Mouse (Mus musculus) bone marrow, adult 2 months (tissue): Measurements from ENCODE around the gene Sugp2.

Experiments
- CTCF ChIP-seq: fragments of 200-500 bp; IDR thresholded peaks from 2 replicates; pipeline ENCODE4 v1.5.1; 2011; ENCODE audit warnings: low read length, control low read depth; ENCODE audit not compliant: control insufficient read depth, insufficient read depth
- POLR2A ChIP-seq: fragments of 200-500 bp; IDR thresholded peaks from 2 replicates; pipeline ENCODE4 v1.6.1; 2011; ENCODE audit warnings: low read depth, mild to moderate bottlenecking, control low read depth, low read length, borderline replicate concordance; ENCODE audit not compliant: control insufficient read depth

DNA sequence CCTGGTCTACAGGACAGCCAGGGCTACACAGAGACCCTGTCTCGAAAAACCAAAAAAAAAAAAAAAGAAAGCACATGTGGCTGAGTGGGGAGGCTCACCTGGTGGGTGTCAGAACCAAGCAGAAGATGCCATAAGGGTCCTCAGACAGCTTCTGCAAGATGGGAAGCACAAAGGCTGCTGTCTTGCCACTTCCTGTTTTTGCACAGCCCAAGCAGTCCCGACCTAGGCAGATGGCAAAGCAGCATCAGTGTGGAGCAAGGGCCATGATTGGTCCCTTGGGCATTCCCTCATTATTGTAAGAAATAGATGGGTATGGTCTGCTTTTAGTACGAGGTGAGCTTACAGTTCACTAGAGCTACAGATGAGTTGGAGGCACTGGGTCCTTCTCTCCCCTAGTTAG lies 66.9 kb downstream of the Sugp2 start:
- no peak for TF ChIP-seq CTCF
- no peak for TF ChIP-seq POLR2A
